Mouse (Mus musculus) testis, adult 2 months (tissue): ENCODE results near the gene Epx. TPM values are rescaled to one million over a fixed set of nuclear protein-coding genes. Genes with fewer than 3 reads are reported as not detected.

Experiments used
- H3K27ac ChIP-seq: fragments of 200-500 bp; 2 replicates; pipeline ENCODE4 v1.5.1; 2012; ENCODE audit warnings: low read depth, low read length; ENCODE audit not compliant: control insufficient read depth, insufficient read depth
- H3K27me3 ChIP-seq: fragments of 200-500 bp; 2 replicates; pipeline ENCODE4 v1.6.1; 2012; ENCODE audit warnings: mild to moderate bottlenecking, low read length, moderate library complexity; ENCODE audit not compliant: control insufficient read depth, insufficient read depth
- H3K36me3 ChIP-seq: fragments of 200-500 bp; 2 replicates; pipeline ENCODE4 v1.6.1; 2012; ENCODE audit warnings: mild to moderate bottlenecking, low read length; ENCODE audit not compliant: control insufficient read depth, insufficient read depth
- H3K4me1 ChIP-seq: fragments of 200-500 bp; 2 replicates; pipeline ENCODE4 v1.6.1; 2012; ENCODE audit warnings: low read length; ENCODE audit not compliant: control insufficient read depth, insufficient read depth
- H3K4me3 ChIP-seq: fragments of 200-500 bp; 2 replicates; pipeline ENCODE4 v1.5.1; 2012; ENCODE audit warnings: low read depth, mild to moderate bottlenecking, low read length, moderate library complexity, mixed read lengths; ENCODE audit not compliant: control insufficient read depth
- CTCF ChIP-seq: fragments of 200-500 bp; IDR thresholded peaks from 2 replicates; pipeline ENCODE4 v1.5.1; 2012; ENCODE audit warnings: low read depth, mild to moderate bottlenecking, inconsistent platforms, low read length, moderate library complexity; ENCODE audit not compliant: control insufficient read depth, insufficient read depth, insufficient replicate concordance
- POLR2A ChIP-seq: fragments of 200-500 bp; IDR thresholded peaks from 2 replicates; pipeline ENCODE4 v1.6.1; 2012; ENCODE audit warnings: low read depth, mild to moderate bottlenecking, inconsistent platforms, low read length, moderate library complexity; ENCODE audit not compliant: control insufficient read depth
- polyA plus RNA-seq: library from polyadenylated mRNA; depleted of rRNA; stranded (reverse); fragments of >200 nt; gene quantifications from 2 replicates; pipeline ENCODE4 v1.2.3, GENCODE M21; 2012; rRNA removed

Epx gene
- 0.05 TPM in 1 of 2 replicates, not detected in the other for polyA plus RNA-seq

GRCm38 (mm10) chr11:87875436-87875835 is at the start of gene Epx:
Epx (minus strand) TSS chr11:87875536.
- Histone ChIP-seq H3K4me1 (no peaks in the 10 kb centered on the region), H3K36me3 (no peaks in the 10 kb centered on the region), H3K27me3 (no peaks in the 10 kb centered on the region), H3K4me3 (no peak within 1 kb of the TSS), H3K27ac (no peak within 1 kb of the TSS)
- TF ChIP-seq CTCF (no peak), POLR2A (no peak)

- Histone ChIP-seq H3K4me3 (no peak within 1 kb of the TSS), H3K27me3 (no peaks in the 10 kb centered on the region), H3K27ac (no peak within 1 kb of the TSS), H3K36me3 (no peaks in the 10 kb centered on the region), H3K4me1 (no peaks in the 10 kb centered on the region)
- no peak for TF ChIP-seq POLR2A
- no peak for TF ChIP-seq CTCF
These were observed 45.6 kb upstream of the Epx start, which contains the start of gene Olfr464 for GRCm38 (mm10) chr11:87920966-87921365. Olfr464 (minus strand) TSS chr11:87920967.

GRCm38 (mm10) chr11:87920301-87920700 is 45.0 kb upstream of the Epx start:
- no peak overlapping the region for H3K4me3 ChIP-seq
- H3K36me3 ChIP-seq, result no peaks in the 10 kb centered on the region
- H3K27me3 ChIP-seq, result no peaks in the 10 kb centered on the region
- TF ChIP-seq CTCF (no peak), POLR2A (no peak)
- no peaks in the 10 kb centered on the region for H3K4me1 ChIP-seq
- H3K27ac ChIP-seq, result no peak overlapping the region

GRCm38 (mm10) chr11:87916005-87916404 is 40.7 kb upstream of the Epx start:
- TF ChIP-seq POLR2A (no peak), CTCF (no peak)
- H3K27me3 ChIP-seq, result no peaks in the 10 kb centered on the region
- H3K4me1 ChIP-seq, result no peaks in the 10 kb centered on the region
- no peaks in the 10 kb centered on the region for H3K36me3 ChIP-seq
- H3K27ac ChIP-seq, result no peak overlapping the region
- H3K4me3 ChIP-seq, result no peak overlapping the region

GRCm38 (mm10) chr11:87904331-87904730 is 29.0 kb upstream of the Epx start:
- Histone ChIP-seq H3K27ac (no peak overlapping the region), H3K36me3 (no peaks in the 10 kb centered on the region), H3K27me3 (no peaks in the 10 kb centered on the region), H3K4me3 (no peak overlapping the region), H3K4me1 (no peaks in the 10 kb centered on the region)
- TF ChIP-seq POLR2A, result no peak
- no peak for TF ChIP-seq CTCF

- Histone ChIP-seq H3K27me3 (no peaks in the 10 kb centered on the region), H3K4me1 (no peaks in the 10 kb centered on the region), H3K4me3 (no peak within 1 kb of the TSS), H3K36me3 (no peaks in the 10 kb centered on the region), H3K27ac (no peak within 1 kb of the TSS)
- TF ChIP-seq POLR2A (no peak), CTCF (no peak)
These were observed 22.0 kb upstream of the Epx start, which contains the start of gene Olfr463 for GRCm38 (mm10) chr11:87897287-87897686. Olfr463 (minus strand) TSS chr11:87897387.

GRCm38 (mm10) chr11:87892168-87892567 is 16.8 kb upstream of the Epx start, which contains the start of gene Olfr462:
Olfr462 (minus strand) TSS chr11:87892268.
- no peak for TF ChIP-seq POLR2A
- TF ChIP-seq CTCF, result no peak
- H3K36me3 ChIP-seq, result no peaks in the 10 kb centered on the region
- H3K4me3 ChIP-seq, result no peak within 1 kb of the TSS
- H3K27me3 ChIP-seq, result no peaks in the 10 kb centered on the region
- H3K27ac ChIP-seq, result no peak within 1 kb of the TSS
- no peaks in the 10 kb centered on the region for H3K4me1 ChIP-seq

- TF ChIP-seq POLR2A (no peak), CTCF (no peak)
- no peaks in the 10 kb centered on the region for H3K4me1 ChIP-seq
- H3K27ac ChIP-seq, result no peak overlapping the region
- H3K36me3 ChIP-seq, result no peaks in the 10 kb centered on the region
- H3K27me3 ChIP-seq, result no peaks in the 10 kb centered on the region
- no peak overlapping the region for H3K4me3 ChIP-seq
These were observed 9.5 kb upstream of the Epx start for GRCm38 (mm10) chr11:87884856-87885255.
